Mouse (Mus musculus) MEL-GATA-1-ER (cell line): ENCODE results near the gene Thumpd2.

Experiments
- DNase-seq: peaks from one replicate; pipeline ENCODE4 v3.0.0-alpha.2; 2012; ENCODE audit warnings: low read depth; ENCODE audit errors: extremely low read depth

Gene Thumpd2

GRCm38 (mm10) chr17:80977245-80977644 is 87.6 kb downstream of the Thumpd2 start:
- no peak for DNase-seq
